Mouse (Mus musculus): ENCODE results near the gene Fam171a2.
"Not testable (repeated sequence)": the region's sequence is repeated elsewhere in the genome, so short reads cannot be mapped to it uniquely, and the experiment has no call there.

Gene Fam171a2

DNA sequence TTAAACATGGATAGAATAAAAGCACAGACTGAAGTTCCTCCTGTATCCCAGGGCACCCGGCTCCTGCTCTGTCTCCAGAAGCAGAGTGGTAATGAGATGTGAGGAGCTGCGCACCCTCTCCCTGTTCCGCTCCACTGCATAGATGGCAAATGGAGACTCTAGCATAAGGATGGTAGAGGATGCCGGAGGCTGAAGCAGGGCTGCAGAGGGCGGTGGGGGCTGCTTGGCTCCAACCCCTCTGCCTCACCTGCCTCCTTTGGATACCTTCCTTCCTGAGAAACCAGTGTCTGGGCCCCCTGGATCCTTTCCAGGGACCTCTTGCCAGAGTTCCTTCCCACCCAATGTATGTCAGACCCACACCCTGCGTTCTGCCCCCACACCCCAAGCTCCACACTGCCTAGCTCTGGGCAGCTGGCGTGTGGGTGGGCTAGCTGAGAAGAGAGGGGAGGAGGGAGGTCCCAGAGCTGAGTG lies 50.8 kb downstream of the Fam171a2 start:
- in situ Hi-C loops (cut with MboI, MseI) = no loop called here

DNA sequence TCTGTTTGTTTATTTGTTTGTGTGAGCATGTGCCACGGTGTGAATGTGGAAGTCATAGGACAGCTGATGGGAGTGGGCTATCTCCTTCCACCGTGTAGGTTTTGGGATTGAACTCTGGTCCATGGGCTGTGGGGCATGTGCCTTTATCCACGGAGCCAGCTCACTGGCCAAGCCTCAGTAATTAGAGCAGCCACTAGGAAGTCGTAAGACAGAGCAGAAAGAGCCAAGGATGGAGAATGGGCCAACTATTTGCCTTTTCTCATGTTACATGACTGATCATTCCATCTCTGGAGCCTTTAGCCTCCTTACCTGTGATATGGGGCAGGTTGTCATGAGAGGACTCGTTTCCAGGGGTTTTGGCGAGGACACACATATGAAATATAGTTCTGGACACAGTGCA lies 51.2 kb downstream of the Fam171a2 start:
- in situ Hi-C loops (cut with MboI, MseI) = no loop called here

DNA sequence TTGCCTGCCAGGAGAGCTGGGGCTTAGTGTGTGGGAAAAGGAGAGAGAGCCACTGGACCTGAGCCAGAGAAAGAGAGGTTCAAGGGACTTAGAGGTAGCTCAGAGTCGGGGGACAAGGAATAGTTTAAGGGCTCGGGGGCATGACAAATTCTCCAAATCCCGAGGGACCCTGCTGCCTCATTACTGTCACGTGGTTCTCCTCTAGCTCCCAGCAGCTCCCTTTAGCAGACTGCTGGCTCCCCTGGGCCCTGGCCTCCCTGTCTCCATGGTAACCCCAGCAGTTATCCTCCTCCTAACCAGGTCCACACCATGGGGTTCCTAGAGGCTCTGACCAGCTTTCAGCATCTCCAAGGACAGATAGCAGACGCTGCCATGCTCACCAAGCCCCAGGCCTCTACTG lies 52.2 kb downstream of the Fam171a2 start:
- in situ Hi-C loops (cut with MboI, MseI) = no loop called here

DNA sequence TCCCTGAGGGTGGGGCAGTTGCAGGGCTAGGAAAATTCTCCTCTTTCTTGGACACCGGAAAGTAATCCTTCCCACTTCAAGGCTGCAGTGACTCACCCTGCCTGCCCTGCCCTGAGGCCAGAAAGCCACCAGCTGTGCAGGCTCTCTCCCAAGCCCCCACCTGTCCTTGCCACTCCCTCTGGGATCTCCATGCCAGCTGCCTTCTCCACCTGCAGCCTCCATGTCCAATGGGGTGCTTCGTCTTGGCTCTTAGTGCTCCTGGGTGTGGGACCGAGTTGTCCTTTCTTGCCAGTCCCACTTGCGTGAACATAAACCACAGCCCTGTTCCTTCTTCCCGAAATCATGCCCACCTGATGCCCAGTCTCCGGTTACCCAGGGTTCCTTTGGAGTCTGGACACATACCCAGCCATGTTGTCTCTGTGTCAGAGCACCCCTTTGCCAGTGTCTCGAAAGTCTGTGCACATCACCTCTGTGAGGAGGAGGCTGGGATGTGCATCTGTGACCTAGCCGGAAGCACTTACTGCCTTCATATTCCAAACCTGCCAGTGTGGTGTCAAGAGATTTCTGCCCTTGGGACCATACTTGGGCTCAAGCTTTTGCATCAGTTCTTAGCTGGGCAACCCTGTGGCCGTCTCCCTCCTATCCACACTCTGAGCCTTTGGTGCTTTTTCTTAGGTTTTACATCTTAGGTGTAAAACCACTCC lies 52.9 kb downstream of the Fam171a2 start:
- in situ Hi-C loops (cut with MboI, MseI) = no loop called here

GRCm38 (mm10) chr11:102393719-102394420 lies 53.6 kb downstream of the Fam171a2 start:
- in situ Hi-C loops (cut with MboI, MseI) = no loop called here

- in situ Hi-C loops (cut with MboI, MseI) = no loop called here
Measured at GRCm38 (mm10) chr11:102393238-102393634, 54.2 kb downstream of the Fam171a2 start, which contains the start of gene Rundc3a. TSS of gene Rundc3a (plus strand) at chr11:102393403.

GRCm38 (mm10) chr11:102392441-102393237 lies 54.8 kb downstream of the Fam171a2 start:
- in situ Hi-C loops (cut with MboI, MseI) = no loop called here

DNA sequence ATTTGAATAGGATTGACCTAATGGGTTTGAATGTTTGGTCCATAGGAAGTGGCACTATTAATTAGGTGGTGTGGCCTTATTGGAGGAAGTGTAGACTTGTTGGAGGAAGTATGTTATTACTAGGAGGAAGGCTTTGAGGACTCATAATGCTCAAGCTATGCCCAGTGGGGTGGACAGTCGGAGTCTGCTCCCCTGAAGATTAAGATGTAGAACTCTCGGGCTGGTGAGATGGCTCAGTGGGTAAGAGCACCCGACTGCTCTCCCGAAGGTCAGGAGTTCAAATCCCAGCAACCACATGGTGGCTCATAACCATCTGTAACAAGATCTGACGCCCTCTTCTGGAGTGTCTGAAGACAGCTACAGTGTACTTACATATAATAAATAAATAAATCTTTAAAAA lies 58.0 kb downstream of the Fam171a2 start:
- in situ Hi-C loops (cut with MboI, MseI) = not testable (repeated sequence)
